Mouse (Mus musculus) lung, adult 2 months (tissue): ENCODE results near the gene Pax5.

Experiments used
- CTCF ChIP-seq: fragments of 200-500 bp; IDR thresholded peaks from 2 replicates; pipeline ENCODE4 v1.5.1; 2011; ENCODE audit warnings: mild to moderate bottlenecking, low read length, control low read depth; ENCODE audit not compliant: insufficient read depth
- POLR2A ChIP-seq: fragments of 200-500 bp; IDR thresholded peaks from 2 replicates; pipeline ENCODE4 v1.6.1; 2011; ENCODE audit warnings: low read depth, mild to moderate bottlenecking, control low read depth, low read length, borderline replicate concordance; ENCODE audit errors: extremely low read depth

DNA sequence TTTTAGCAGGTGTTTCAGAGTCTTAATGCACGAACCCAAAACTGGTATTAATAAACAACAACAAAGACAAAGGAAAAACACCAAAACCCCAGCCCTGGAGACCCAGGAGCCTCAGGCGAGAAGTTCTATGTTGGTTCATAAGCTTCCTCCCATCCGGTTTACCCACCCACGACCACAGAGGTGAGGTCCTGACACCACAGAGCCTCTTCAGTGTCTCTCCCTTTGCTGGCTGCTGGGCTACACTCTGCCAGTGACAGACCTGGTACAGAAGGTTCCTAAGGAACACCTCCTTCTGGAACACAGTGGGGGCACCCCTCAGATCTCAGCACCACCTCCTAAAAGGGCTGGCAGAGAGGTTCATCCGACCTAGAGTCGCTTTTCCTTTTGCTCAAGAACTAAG, 216.5 kb downstream of the Pax5 start:
- TF ChIP-seq POLR2A (no peak), CTCF (no peak)
